Mouse (Mus musculus) yolk sac, embryonic 10.5 days (tissue): ENCODE measurements around the gene Slc16a9.

Source experiments
- DNase-seq: peaks from one replicate; pipeline ENCODE4 v3.0.0-alpha.2; 2017; ENCODE audit warnings: low spot score

The Slc16a9 gene

DNA sequence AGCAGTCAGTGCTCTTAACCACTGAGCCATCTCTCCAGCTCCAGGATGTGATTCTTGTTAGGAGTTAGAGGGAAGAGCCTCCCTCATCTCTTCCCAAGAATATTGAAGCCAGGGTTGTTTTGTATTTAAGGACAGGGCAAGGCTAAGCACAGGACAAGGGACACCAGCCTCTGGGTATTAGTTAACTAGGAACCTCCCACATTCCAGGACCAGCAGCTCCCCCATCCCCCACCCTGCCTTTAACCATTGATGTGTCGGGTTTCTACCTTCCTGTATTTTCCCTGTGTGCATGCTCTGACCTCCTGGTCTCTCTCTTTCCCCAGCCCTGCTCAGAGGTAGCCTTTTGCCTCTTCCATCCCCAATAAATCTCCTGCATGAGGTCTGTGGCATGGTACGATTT lies 56.3 kb downstream of the Slc16a9 start:
- peak; percentile 84 for DNase-seq

DNA sequence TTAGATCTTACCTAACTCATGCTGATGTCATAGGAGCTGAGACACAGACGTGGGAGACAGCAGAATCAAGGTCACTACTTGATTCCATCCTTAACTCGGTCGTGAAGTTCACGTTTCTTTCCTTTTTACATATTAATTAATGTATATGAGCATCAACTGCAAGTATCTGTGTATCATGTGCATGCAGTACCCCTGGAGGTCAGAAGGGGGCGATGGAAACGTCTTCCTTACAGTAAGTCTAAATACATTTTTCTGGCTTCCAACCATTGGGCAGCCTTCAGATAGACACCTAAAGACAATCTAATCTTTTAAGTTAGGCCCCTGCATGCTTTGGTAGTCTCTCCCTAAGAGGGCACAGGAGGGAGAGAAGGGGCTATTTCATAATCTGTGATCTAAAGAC lies 58.3 kb downstream of the Slc16a9 start:
- DNase-seq: no peak

DNA sequence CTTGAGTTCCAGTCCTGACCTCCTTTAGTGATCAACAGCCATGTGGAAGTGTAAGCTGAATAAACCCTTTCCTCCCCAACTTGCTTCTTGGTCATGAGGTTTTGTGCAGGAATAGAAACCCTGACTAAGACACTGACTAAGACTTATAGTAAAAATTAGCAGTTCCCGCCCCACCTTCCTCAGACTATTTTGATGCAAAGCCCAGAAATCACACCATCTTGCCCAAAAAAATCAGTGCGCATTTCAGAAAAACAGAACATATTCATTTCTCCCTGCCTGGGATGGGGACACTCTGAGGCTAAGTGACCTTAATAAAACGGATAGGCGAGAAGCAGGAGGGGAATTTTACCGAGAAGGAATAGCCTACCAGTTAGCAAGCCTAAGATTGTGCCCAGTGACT lies 60.8 kb downstream of the Slc16a9 start:
- no peak for DNase-seq

DNA sequence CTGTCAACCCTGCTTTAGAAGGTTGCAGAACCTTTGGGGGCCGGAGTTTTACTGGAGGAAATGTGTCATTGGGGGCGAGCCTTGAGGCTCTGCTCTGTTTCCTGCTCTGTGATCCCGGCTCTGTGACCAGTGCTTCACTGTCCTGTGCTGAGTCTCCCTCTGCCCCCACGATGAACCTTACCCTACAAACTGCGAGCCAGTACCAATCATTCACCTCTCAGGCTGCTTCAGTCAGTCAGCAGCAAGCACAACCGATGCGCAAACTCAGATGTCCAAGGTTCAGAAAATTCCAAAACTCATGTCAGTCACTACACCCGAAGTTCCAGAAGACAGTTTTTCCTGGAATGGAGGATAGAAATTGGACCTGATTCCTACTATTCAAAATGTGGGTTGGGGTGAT lies 64.5 kb downstream of the Slc16a9 start:
- no peak for DNase-seq

DNA sequence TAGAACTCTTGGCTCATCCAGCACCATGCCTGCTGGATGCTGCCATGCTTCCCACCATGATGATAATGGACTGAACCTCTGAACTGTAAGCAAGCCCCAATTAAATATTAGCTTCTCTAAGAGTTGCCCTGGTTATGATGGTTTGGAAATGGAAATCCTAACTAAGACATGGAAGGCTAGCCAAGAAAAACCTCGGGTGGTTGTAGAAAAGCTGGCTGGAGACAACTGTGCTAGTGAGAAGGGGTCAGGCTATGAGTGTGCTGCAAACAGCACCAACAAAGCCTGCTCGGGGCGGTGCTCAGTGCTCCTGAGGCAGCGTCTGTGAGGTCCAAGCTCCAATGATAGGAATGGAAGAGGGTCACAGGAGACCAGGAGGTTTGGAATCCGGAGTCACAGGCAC lies 65.7 kb downstream of the Slc16a9 start:
- DNase-seq: no peak

DNA sequence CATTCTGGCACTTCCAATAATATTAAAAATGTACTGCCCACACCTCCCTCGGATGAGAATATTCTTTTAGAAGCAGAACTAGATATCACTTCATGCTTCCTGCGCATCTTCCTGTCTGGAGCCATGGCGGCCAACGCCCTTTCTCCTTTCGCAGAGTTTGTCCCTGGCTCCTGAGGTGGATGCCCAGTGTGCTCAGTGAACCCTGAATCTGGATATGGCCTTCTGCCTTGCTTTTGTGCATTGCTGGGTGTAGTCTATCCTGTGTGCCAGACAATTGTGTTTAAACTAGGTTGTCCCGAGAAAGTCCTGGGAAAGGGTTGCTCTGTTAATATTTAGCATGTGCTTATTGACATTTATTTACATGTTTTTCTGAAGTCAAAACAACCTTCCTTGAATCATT lies 71.0 kb downstream of the Slc16a9 start:
- no peak for DNase-seq

DNA sequence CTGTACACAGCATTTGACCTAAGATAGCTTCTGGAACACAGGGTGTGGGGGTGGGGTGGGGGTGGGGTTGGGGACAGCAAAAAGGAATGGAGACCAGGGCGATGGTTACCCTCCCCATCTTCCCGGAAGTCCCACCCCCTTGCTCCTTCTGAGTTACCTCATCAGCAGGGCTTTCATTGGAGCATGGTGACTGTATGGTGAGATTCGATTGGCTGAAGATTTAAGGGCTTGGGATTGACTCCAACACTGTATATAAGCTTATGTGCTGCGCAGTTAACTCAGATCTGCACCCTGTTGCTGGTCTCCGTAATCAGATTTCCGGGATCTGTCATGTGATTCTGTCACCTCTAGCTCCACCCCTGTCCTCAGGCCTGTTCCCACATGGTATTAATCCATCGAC lies 72.0 kb downstream of the Slc16a9 start:
- DNase-seq: no peak

DNA sequence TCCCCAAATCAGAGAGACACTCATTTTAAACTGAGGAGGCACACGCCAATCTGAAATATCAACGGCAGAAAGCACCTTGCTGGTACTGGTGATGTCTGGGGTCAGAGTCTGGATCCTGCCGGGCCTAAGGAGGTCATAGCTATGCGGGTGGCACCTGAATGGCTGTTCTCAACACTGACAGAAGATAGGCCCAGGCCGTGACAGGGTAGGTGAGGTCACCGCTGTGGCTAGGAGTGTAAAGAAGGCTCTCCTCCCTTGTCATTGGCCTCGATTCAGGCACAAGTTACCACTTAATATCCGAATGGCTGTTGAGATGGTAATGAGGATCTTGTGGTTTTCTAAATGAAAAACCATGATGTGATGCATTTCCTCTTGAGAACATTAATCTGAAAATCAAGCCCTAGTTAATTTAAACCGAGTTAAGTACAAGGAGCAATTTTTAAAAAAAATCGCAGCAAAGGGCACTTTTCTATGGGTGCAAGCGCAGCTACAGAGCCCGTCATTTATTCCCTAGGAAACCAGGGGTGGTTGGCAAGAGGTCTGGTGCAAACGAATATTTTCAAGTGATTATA lies 72.6 kb downstream of the Slc16a9 start:
- DNase-seq: no peak

DNA sequence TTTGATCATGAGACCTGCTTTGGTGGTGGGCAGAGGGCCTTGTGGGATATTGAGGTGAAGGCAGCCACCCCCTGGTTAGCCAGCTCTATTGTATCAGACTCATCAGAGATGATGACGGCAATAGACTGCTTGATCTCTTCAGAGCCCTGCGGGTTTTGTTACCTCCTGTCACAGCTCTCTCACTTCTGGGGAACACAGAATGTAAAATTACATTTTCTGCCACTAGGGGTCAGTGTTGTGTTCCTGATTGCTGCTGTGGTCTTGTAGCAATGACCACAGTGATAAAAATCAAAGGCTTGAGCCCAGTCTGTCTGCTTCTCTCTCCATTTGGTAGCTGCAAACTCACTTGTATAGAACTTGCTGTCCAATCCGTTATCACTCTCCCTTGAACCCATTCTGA lies 73.7 kb downstream of the Slc16a9 start:
- peak; percentile 49 for DNase-seq

DNA sequence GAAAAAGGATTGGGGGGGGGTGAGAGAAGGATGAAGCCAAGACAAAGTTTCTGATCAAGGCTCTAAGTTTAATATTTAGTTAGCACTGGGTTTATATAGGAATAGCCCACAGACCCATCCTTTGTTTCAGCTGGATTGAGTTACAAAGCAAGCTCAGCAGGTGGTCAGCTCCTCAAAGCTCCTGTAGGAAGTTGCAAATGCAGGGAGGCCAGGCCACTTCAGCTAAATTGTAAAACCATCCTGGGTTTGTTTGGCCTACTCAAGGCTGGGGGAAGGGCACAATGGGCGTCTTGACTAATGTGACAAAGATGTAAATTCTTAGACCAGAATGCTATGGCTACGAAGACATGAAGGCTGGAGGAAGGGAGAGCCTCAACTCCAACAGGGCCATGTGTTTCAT lies 80.6 kb downstream of the Slc16a9 start:
- DNase-seq: no peak

DNA sequence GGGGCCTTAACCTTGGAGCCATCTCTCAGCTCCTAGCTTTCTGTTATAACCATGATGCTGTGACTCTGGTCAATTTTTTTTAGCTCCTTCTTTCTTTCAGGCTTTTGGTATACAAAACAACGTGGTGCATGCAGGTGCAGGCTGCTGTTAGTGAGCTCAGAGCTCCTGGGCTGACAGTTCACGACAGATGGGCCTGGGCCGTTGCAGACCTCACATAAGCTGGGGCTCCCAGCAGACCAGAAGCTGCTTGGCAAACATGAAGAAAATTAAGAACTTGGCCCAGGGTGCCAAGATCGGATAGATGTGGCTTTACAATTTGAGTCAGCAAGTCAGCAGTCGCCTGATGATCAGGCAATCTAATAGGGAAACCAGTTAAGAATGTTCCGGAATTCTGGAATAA lies 82.4 kb downstream of the Slc16a9 start:
- DNase-seq: no peak

DNA sequence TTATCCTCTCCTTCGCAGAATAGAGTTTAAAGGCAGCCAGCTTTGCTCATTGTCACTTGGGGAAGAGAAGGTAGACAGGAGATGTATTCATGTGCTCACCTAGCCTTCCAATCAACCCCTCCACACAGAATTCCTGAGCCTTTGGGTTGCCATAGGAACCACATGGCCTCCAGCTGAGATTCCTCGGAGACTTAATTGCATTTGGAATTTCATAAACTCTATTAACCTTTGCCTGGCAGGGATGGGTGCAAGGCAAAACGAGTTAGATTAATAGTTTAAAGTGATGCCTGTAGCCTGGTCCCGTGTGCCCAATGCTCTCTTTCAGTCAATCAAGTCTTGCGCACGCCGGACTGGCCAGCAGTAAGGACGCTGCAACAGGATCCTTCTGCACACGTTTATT lies 83.2 kb downstream of the Slc16a9 start:
- no peak for DNase-seq
